Mouse (Mus musculus) myocyte (in vitro differentiated cells): ENCODE measurements at regions not wholly inside any gene's neighbourhood (a gene's known extent, or its start where the extent isn't known, plus 50 kb on each side); places are given as distances from the start of the nearest gene placed in this dataset.

Experiments used
- H3K27me3 ChIP-seq: one replicate; pipeline ENCODE4 v1.6.1; 2011; ENCODE audit not compliant: control insufficient read depth, insufficient read depth, insufficient read length
- H3K36me3 ChIP-seq: one replicate; pipeline ENCODE4 v1.6.1; 2011; ENCODE audit not compliant: control insufficient read depth, insufficient read depth
- H3K4me2 ChIP-seq: one replicate; pipeline ENCODE4 v1.6.1; 2011; ENCODE audit warnings: low read depth, control low read depth
- H3K4me3 ChIP-seq: one replicate; pipeline ENCODE4 v1.5.1; 2011; ENCODE audit warnings: mild to moderate bottlenecking, control low read depth, moderate library complexity
- H3K79me2 ChIP-seq: one replicate; pipeline ENCODE4 v1.6.1; 2011; ENCODE audit not compliant: control insufficient read depth, insufficient read depth
- H3ac ChIP-seq: one replicate; pipeline ENCODE4 v1.6.1; 2011; ENCODE audit not compliant: control insufficient read depth, insufficient read length
- CEBPB ChIP-seq: IDR thresholded peaks from 2 replicates; pipeline ENCODE4 v1.6.1; 2011; ENCODE audit warnings: mild to moderate bottlenecking, moderate library complexity; ENCODE audit not compliant: poor library complexity, insufficient read depth, severe bottlenecking
- E2F4 ChIP-seq: IDR thresholded peaks from one replicate; pipeline ENCODE4 v1.6.1; 2011; ENCODE audit warnings: mild to moderate bottlenecking, control low read depth, moderate library complexity; ENCODE audit not compliant: insufficient read depth
- MAX ChIP-seq: IDR thresholded peaks from one replicate; pipeline ENCODE4 v1.6.1; 2011; ENCODE audit warnings: low read depth, mild to moderate bottlenecking, control low read depth
- MYOD1 ChIP-seq, 3 experiments: IDR thresholded peaks; one replicate each; pipeline ENCODE4 v1.6.1; 2011; ENCODE audit warnings: control low read depth in 2 of 3, low read depth in 2 of 3, mild to moderate bottlenecking in 2 of 3, moderate library complexity in 1 of 3; ENCODE audit not compliant: insufficient read length in 2 of 3, control insufficient read depth in 1 of 3
- MYOG ChIP-seq, 3 experiments: IDR thresholded peaks; one replicate each; pipeline ENCODE4 v1.6.1; 2011; ENCODE audit warnings: control low read depth in 2 of 3, low read depth in 2 of 3, mild to moderate bottlenecking in 2 of 3; ENCODE audit not compliant: insufficient read length in 2 of 3, control insufficient read depth in 1 of 3, insufficient read depth in 1 of 3
- POLR2A ChIP-seq: IDR thresholded peaks from one replicate; pipeline ENCODE4 v1.6.1; 2011; ENCODE audit warnings: low read depth, mild to moderate bottlenecking, control low read depth, moderate library complexity; ENCODE audit not compliant: insufficient read length
- POLR2AphosphoS2 ChIP-seq: IDR thresholded peaks from one replicate; pipeline ENCODE4 v1.6.1; 2011; ENCODE audit warnings: low read depth, control low read depth; ENCODE audit not compliant: insufficient read length
- REST ChIP-seq: IDR thresholded peaks from one replicate; pipeline ENCODE4 v1.6.1; 2011; ENCODE audit warnings: mild to moderate bottlenecking, control low read depth, moderate library complexity; ENCODE audit not compliant: insufficient read depth, insufficient read length
- SRF ChIP-seq: IDR thresholded peaks from one replicate; pipeline ENCODE4 v1.6.1; 2011; ENCODE audit warnings: low read depth; ENCODE audit not compliant: control insufficient read depth, insufficient read length
- TCF12 ChIP-seq: IDR thresholded peaks from one replicate; pipeline ENCODE4 v1.6.1; 2011; ENCODE audit warnings: mild to moderate bottlenecking, control low read depth; ENCODE audit not compliant: poor library complexity, insufficient read depth, severe bottlenecking
- TCF3 ChIP-seq: IDR thresholded peaks from one replicate; pipeline ENCODE4 v1.6.1; 2011; ENCODE audit warnings: low read depth, control low read depth; ENCODE audit not compliant: insufficient read length
- USF1 ChIP-seq: IDR thresholded peaks from one replicate; pipeline ENCODE4 v1.6.1; 2011; ENCODE audit warnings: low read depth, mild to moderate bottlenecking, control low read depth, moderate library complexity

- no peak overlapping the region for H3K4me2 ChIP-seq
- H3K27me3 ChIP-seq, result no peaks in the 10 kb centered on the region
- TF ChIP-seq TCF3, result no peak
- no peak for TF ChIP-seq MYOD1 (IDR thresholded peaks at IDR 0.05; ENCODE audit: control insufficient read depth in 1 of 3, insufficient read length in 2 of 3, low read depth in 2 of 3)
- no peak for TF ChIP-seq MAX
- H3K36me3 ChIP-seq, result no peaks in the 10 kb centered on the region
- H3K4me3 ChIP-seq, result no peak overlapping the region
- H3ac ChIP-seq, result no peak overlapping the region
- H3K79me2 ChIP-seq, result no peaks in the 10 kb centered on the region
These were observed 458.8 kb downstream of the Ppargc1a start for GRCm38 (mm10) chr5:51108737-51109136.

- Histone ChIP-seq H3K27me3 (no peaks in the 10 kb centered on the region), H3ac (no peak overlapping the region), H3K4me3 (no peak overlapping the region), H3K36me3 (no peaks in the 10 kb centered on the region), H3K4me2 (no peak overlapping the region), H3K79me2 (no peaks in the 10 kb centered on the region)
- TF ChIP-seq USF1 (no peak), POLR2A (no peak), TCF12 (no peak), TCF3 (no peak), MAX (no peak), CEBPB (no peak), REST (no peak)
These were observed 459.3 kb downstream of the Ppargc1a start for GRCm38 (mm10) chr5:51108181-51108580.

- Histone ChIP-seq H3K4me2 (no peak overlapping the region), H3K79me2 (no peaks in the 10 kb centered on the region), H3K4me3 (no peak overlapping the region), H3K27me3 (no peaks in the 10 kb centered on the region), H3K36me3 (no peaks in the 10 kb centered on the region), H3ac (no peak overlapping the region)
- TF ChIP-seq MYOG (IDR thresholded peaks at IDR 0.05; ENCODE audit: control insufficient read depth in 1 of 3, insufficient read depth in 1 of 3, insufficient read length in 2 of 3, low read depth in 2 of 3) (no peak), MYOD1 (IDR thresholded peaks at IDR 0.05; ENCODE audit: control insufficient read depth in 1 of 3, insufficient read length in 2 of 3, low read depth in 2 of 3) (no peak), SRF (no peak), TCF12 (no peak), E2F4 (no peak), POLR2AphosphoS2 (no peak), POLR2A (no peak), REST (no peak), TCF3 (no peak), USF1 (no peak), CEBPB (no peak), MAX (no peak)
These were observed 467.6 kb downstream of the Ppargc1a start for GRCm38 (mm10) chr5:51099902-51100301.

GRCm38 (mm10) chr5:51072674-51073468 lies 494.7 kb downstream of the Ppargc1a start:
- Histone ChIP-seq H3ac (no peak overlapping the region), H3K4me2 (no peak overlapping the region), H3K4me3 (no peak overlapping the region), H3K79me2 (no peaks in the 10 kb centered on the region), H3K27me3 (no peaks in the 10 kb centered on the region), H3K36me3 (no peaks in the 10 kb centered on the region)
- TF ChIP-seq MAX (no peak), MYOD1 (IDR thresholded peaks at IDR 0.05; ENCODE audit: control insufficient read depth in 1 of 3, insufficient read length in 2 of 3, low read depth in 2 of 3) (no peak), MYOG (IDR thresholded peaks at IDR 0.05; ENCODE audit: control insufficient read depth in 1 of 3, insufficient read depth in 1 of 3, insufficient read length in 2 of 3, low read depth in 2 of 3) (no peak), POLR2AphosphoS2 (no peak), TCF12 (no peak), POLR2A (no peak), USF1 (no peak), REST (no peak), TCF3 (no peak), SRF (no peak), E2F4 (no peak), CEBPB (no peak)

- no peak for TF ChIP-seq CEBPB
- TF ChIP-seq POLR2A, result no peak
- TF ChIP-seq TCF12, result no peak
- Histone ChIP-seq H3K79me2 (no peaks in the 10 kb centered on the region), H3K27me3 (no peaks in the 10 kb centered on the region), H3K4me2 (no peak overlapping the region), H3K4me3 (no peak overlapping the region), H3ac (no peak overlapping the region), H3K36me3 (no peaks in the 10 kb centered on the region)
These were observed 495.4 kb downstream of the Ppargc1a start for GRCm38 (mm10) chr5:51072146-51072545.
